Mouse (Mus musculus): Measurements from ENCODE around the gene Ctsj. TPM values are rescaled to one million over a fixed set of nuclear protein-coding genes. Genes with fewer than 3 reads are reported as not detected.
"Not testable (repeated sequence)": the region's sequence is repeated elsewhere in the genome, so short reads cannot be mapped to it uniquely, and the experiment has no call there.

The Ctsj gene
- 1.8 and 11.0 TPM in 2 replicates for polyA plus RNA-seq (2012; rRNA removed)

- DNase-seq (ENCODE audit: extremely low spot score in 1 of 2, low spot score in 1 of 2) = no peak
Measured at GRCm38 (mm10) chr13:61005859-61006258, at the start of gene Ctsj. TSS of gene Ctsj (minus strand) at chr13:61005959.

DNA sequence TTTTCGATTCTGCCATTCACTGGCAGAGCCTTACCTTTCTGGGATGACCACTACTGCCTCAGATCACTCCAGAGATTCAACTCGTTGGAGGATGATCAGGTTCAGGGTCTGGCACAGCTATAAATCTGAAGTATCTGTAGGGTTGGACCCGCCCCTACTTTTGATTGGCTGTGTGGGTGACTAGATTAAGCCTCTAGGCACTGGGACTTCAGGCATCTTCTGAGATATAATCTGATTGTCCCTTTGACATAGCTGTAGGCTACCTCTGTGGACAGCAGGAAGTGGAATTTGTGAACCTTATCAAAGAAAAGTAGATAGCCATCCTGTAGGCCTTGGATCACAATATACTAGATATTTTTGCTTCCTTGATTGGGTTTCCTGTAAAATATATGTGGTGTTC, 34.8 kb upstream of the Ctsj start, which contains the start of gene Ctsq:
Gene Ctsq, minus strand, starts transcription at position 101 of the 400 bp plus-strand sequence.
- DNase-seq (ENCODE audit: extremely low spot score in 1 of 2, low spot score in 1 of 2) = no peak

GRCm38 (mm10) chr13:61022785-61023184, 17.0 kb upstream of the Ctsj start:
- no peak for DNase-seq (ENCODE audit: extremely low spot score in 1 of 2, low spot score in 1 of 2)

DNA sequence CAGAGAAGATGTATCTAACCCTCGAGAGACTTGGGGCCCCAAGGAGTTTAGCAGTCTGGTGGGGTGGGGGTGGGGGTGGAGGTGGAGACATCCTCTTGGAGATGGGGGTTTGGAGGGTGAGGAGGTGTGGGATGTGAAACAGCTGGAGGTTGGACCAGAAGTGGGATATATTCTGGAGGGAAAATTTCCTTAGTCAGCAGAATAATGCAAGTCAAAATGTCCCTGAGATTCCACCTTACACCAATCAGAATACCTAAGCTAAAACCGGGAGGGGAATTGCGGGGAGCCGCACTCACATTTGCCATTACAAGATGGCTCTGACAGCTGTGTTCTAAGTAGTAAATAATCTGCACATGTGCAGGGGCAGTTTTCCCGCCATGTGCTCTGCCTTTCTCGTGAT, 16.1 kb upstream of the Ctsj start:
- no peak for DNase-seq (ENCODE audit: extremely low spot score in 1 of 2, low spot score in 1 of 2)

DNA sequence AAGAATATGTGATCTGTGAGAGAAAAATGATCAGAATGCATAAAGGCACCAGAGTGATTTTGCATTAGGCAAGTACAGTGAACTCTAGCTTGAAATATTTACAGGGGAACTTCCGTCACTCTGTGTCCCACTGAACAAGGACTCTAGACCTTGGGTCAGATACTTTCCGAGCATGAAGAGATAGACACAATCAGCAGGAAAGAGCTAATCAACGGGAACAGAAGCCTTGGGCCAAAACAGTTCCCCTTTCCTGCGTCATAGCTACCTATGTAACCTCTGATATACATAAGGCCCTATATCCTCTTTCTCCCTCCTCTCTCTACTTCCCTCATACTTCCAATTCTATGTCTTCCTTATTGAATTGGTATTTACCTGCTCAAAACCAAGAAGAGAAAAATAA, 4.4 kb upstream of the Ctsj start:
- no peak for DNase-seq (ENCODE audit: extremely low spot score in 1 of 2, low spot score in 1 of 2)

DNA sequence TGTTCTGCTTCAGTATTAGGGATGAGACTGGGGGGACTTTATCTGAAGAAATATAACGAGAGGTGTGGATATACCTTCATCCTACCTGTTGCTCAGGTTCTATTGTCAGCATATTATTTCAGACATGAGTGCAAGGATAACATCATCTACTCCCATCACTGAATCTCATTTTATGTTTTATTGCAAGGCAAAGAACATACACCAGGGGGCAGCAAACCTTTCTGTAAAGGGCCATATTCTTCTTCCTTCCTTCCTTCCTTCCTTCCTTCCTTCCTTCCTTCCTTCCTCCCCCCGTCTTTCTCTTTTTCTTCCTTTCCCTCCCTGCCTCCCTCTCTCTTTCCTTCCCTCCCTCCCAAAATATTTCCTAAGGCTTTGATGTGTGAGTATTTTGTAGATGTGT, 8.2 kb downstream of the Ctsj start:
- DNase-seq (ENCODE audit: extremely low spot score in 1 of 2, low spot score in 1 of 2) = no peak

DNA sequence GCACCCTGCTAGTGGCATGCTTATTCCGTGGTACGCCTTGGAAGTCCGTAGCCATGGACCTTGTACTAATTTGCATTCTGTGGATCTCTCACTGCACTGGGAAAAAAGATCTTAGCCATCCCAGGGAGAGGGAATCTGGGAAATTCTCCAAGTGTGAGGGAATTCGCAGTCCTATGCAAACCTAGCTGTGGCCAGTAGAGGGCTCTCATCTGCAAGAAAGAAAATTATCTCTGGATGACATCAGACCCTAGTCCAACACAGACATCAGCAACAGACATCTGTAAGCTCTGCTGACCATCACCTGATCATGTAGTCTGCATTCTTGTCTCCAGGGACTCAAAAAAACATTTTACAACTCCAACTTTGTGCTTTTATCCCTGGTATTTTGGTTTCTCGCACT, 18.8 kb downstream of the Ctsj start:
- DNase-seq (ENCODE audit: extremely low spot score in 1 of 2, low spot score in 1 of 2) = not testable (repeated sequence)

GRCm38 (mm10) chr13:60972319-60972718, 33.4 kb downstream of the Ctsj start:
- DNase-seq (ENCODE audit: extremely low spot score in 1 of 2, low spot score in 1 of 2) = not testable (repeated sequence)

GRCm38 (mm10) chr13:60963985-60964384, 41.8 kb downstream of the Ctsj start:
- DNase-seq (ENCODE audit: extremely low spot score in 1 of 2, low spot score in 1 of 2) = not testable (repeated sequence)

GRCm38 (mm10) chr13:60961706-60962105, 44.1 kb downstream of the Ctsj start:
- DNase-seq (ENCODE audit: extremely low spot score in 1 of 2, low spot score in 1 of 2) = no peak

Other genes starting within 250 kb of the Ctsj start
- not detected in 2 replicates for gene BC051665, start 219.6 kb downstream of the Ctsj start, polyA plus RNA-seq (2012; rRNA removed)
- gene Ctsll3, start 203.1 kb downstream of the Ctsj start, polyA plus RNA-seq (2012; rRNA removed) = not detected in 2 replicates
- gene 4930486L24Rik, start 141.5 kb downstream of the Ctsj start, polyA plus RNA-seq (2012; rRNA removed) = 0.26 and 0.36 TPM in 2 replicates
- 0.22 and 0.27 TPM in 2 replicates for gene Gm49392, start 109.1 kb downstream of the Ctsj start, polyA plus RNA-seq (2012; rRNA removed)
- gene Ctla2b, start 108.5 kb downstream of the Ctsj start, polyA plus RNA-seq (2012; rRNA removed) = 1.8 and 2.2 TPM in 2 replicates
- 3.9 and 11.2 TPM in 2 replicates for gene Tpbpb, start 101.1 kb downstream of the Ctsj start, polyA plus RNA-seq (2012; rRNA removed)
- not detected in 2 replicates for gene Gm49393, start 70.4 kb downstream of the Ctsj start, polyA plus RNA-seq (2012; rRNA removed)
- 3.2 and 4.8 TPM in 2 replicates for gene Gm49391, start 69.4 kb downstream of the Ctsj start, polyA plus RNA-seq (2012; rRNA removed)
- 22.7 and 44.1 TPM in 2 replicates for gene Ctla2a, start 69.3 kb downstream of the Ctsj start, polyA plus RNA-seq (2012; rRNA removed)
- 25.3 and 50.1 TPM in 2 replicates for gene Tpbpa, start 64.0 kb downstream of the Ctsj start, polyA plus RNA-seq (2012; rRNA removed)
- gene Ctsq, start 34.7 kb upstream of the Ctsj start, polyA plus RNA-seq (2012; rRNA removed) = 0.20 and 0.21 TPM in 2 replicates
- 0.14 and 1.8 TPM in 2 replicates for gene Ctsr, start 158.3 kb upstream of the Ctsj start, polyA plus RNA-seq (2012; rRNA removed)
- not detected in 2 replicates for gene Cts6, start 197.5 kb upstream of the Ctsj start, polyA plus RNA-seq (2012; rRNA removed)
- gene Cts8, start 249.4 kb upstream of the Ctsj start, polyA plus RNA-seq (2012; rRNA removed) = not detected in 2 replicates

All from frontal cortex, adult 2 months (tissue).